Mouse (Mus musculus): Measurements from ENCODE around the gene Vangl2. TPM values are rescaled to one million over a fixed set of nuclear protein-coding genes. Genes with fewer than 3 reads are reported as not detected.

Gene Vangl2
- polyA plus RNA-seq, 1 experiment from 2014 or later = 10.1 TPM

DNA sequence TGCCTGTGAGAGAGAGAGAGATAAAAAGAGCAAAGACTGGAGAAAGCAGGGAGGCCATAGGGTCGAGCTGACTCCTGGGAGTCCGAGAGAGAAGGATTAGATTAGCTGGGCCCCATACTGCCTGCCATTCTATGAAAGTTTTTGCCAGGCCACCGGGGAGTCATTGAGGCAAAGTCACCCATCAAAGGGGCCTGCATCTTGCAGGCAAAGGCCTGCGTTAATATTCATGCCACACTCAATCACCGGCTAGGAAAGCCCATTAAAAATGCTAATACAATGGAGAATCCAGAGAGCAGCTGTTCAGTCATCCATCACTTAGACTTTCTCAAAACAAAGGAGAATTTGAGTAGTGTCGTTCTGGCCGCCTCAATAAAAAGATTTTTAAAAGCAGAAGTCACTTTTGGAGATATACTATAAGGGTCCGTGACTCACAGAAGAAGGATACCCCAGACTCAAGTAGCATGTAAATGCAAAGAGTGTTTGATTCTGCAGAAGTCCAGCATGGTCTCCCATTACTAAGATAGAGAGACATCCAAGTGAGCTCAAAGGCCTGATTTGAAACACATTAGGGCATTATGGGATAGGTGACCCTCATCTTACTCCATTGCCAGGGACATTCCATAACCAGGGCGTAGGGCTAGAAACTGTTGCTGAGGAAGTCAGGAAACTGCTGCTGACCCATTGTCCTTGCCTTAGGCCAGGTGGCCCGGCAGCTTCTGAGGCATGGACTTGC, 57.2 kb downstream of the Vangl2 start:
- Histone ChIP-seq H3K27me3 (replicated peaks) (no peaks in the 10 kb centered on the region), H3K36me3 (no peaks in the 10 kb centered on the region), H3K4me2 (replicated peaks) (no peak overlapping the region), H3K9ac (no peak overlapping the region), H3K9me3 (no peaks in the 10 kb centered on the region), H3K4me3 (replicated peaks) (no peak overlapping the region), H3K4me1 (replicated peaks) (no peaks in the 10 kb centered on the region), H3K27ac (no peak overlapping the region)
- 67% methylated on average over 10 of the region's 10 CpGs for WGBS
- ATAC-seq = no peak

DNA sequence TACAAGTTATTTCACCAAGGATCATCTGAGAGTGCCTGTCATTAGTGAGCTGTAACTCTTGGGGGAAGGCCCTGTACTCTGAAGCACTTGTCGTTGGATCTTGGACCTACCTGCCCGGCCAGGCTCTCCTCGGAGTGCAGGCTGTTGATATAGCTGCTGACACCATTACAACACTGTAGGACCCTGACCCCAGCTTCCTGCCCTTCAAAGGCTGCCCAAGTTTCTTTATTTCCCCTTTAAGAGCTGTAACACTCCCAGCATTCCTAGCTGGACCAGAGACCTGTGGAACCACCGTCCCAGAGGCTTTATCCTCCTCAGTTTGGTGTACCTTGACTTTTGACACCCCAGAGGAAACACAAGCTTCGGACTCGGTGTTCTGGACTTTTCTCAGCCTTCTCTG, 59.0 kb downstream of the Vangl2 start:
- H3K4me2 ChIP-seq (replicated peaks) = no peak overlapping the region
- H3K4me1 ChIP-seq (replicated peaks) = no peaks in the 10 kb centered on the region
- ATAC-seq = no peak
- WGBS = 88% methylated on average over 6 of the region's 6 CpGs
- H3K27me3 ChIP-seq (replicated peaks) = no peaks in the 10 kb centered on the region
- H3K36me3 ChIP-seq = no peaks in the 10 kb centered on the region
- no peak overlapping the region for H3K27ac ChIP-seq
- H3K9ac ChIP-seq = no peak overlapping the region
- no peak overlapping the region for H3K4me3 ChIP-seq (replicated peaks)
- no peaks in the 10 kb centered on the region for H3K9me3 ChIP-seq

DNA sequence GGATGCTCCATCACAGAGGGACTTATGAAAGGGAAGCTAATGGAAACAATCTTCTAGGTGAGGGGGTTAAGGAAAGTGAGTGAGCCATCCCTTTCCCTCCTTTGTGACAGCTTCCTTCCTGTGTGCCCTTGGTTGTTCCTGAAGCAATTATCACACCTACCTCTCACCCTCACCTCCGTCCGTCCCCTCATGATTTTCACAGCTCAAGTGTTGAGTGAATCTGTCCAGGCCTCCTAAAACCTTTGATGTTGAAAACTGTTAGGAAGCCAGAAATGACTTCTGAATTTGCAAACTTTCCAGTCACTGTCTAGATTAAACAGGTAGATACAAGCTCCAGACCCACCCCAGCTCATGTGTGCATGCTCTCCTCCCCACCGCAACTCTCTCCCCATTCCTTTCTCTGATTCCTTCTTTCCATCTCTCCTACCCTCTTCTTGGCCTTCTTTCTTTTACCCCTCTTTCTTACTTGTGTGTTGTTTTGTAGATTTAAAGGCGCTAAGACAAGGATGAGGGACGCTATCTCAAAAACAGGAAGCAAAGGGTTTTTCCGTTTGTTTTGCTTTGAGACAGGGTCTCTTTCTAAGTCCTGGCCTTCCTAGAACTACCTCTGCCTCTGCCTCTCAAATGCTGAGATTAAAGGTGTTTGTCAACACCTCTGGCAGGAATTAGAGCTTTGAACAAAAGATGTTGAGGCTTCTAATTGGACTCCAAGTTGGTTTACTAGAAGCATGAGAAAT, 62.0 kb downstream of the Vangl2 start:
- whole genome bisulfite sequencing = 78% methylated on average over 6 of the region's 6 CpGs
- no peaks in the 10 kb centered on the region for H3K27me3 ChIP-seq (replicated peaks)
- no peak overlapping the region for H3K27ac ChIP-seq
- H3K4me1 ChIP-seq (replicated peaks) = no peaks in the 10 kb centered on the region
- H3K9ac ChIP-seq = no peak overlapping the region
- no peak overlapping the region for H3K4me2 ChIP-seq (replicated peaks)
- H3K4me3 ChIP-seq (replicated peaks) = no peak overlapping the region
- H3K9me3 ChIP-seq = no peaks in the 10 kb centered on the region
- no peaks in the 10 kb centered on the region for H3K36me3 ChIP-seq
- no peak for ATAC-seq

DNA sequence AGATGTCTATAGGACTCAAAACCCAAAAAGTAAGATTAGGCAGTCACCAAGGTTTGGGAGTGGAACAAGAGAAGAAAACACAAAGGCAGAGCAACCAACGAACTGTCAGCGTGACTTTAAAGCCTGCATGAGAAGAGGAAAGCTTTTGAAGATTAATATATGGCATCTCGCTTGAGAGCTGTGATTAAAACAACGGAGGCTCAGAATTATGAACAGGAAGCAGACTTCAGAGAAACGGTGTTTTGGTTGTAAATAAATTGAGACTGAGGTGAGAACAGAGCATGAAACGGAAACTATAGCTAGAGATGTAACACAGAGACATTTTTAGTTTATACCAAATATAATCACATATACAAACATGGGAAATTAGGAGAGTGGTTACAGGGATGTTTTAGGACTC, 64.6 kb downstream of the Vangl2 start:
- no peaks in the 10 kb centered on the region for H3K9me3 ChIP-seq
- no peak overlapping the region for H3K27ac ChIP-seq
- no peak overlapping the region for H3K4me2 ChIP-seq (replicated peaks)
- no peaks in the 10 kb centered on the region for H3K27me3 ChIP-seq (replicated peaks)
- H3K4me1 ChIP-seq (replicated peaks) = no peaks in the 10 kb centered on the region
- no peaks in the 10 kb centered on the region for H3K36me3 ChIP-seq
- no peak overlapping the region for H3K4me3 ChIP-seq (replicated peaks)
- ATAC-seq = no peak
- 56% methylated on average over 6 of the region's 6 CpGs for WGBS
- H3K9ac ChIP-seq = no peak overlapping the region

GRCm38 (mm10) chr1:171961704-171962103, 66.5 kb downstream of the Vangl2 start:
- no peak overlapping the region for H3K27ac ChIP-seq
- H3K36me3 ChIP-seq = no peaks in the 10 kb centered on the region
- no peaks in the 10 kb centered on the region for H3K4me1 ChIP-seq (replicated peaks)
- ATAC-seq = no peak
- WGBS = 79% methylated on average over 6 of the region's 6 CpGs
- no peak overlapping the region for H3K4me3 ChIP-seq (replicated peaks)
- H3K27me3 ChIP-seq (replicated peaks) = no peaks in the 10 kb centered on the region
- H3K9ac ChIP-seq = no peak overlapping the region
- H3K4me2 ChIP-seq (replicated peaks) = no peak overlapping the region
- H3K9me3 ChIP-seq = no peaks in the 10 kb centered on the region

GRCm38 (mm10) chr1:171960726-171961125, 67.5 kb downstream of the Vangl2 start:
- H3K27ac ChIP-seq = no peak overlapping the region

GRCm38 (mm10) chr1:171957411-171957810, 70.8 kb downstream of the Vangl2 start:
- 47% methylated on average over 2 of the region's 2 CpGs for WGBS
- ATAC-seq = no peak
- Histone ChIP-seq H3K36me3 (no peaks in the 10 kb centered on the region), H3K27ac (no peak overlapping the region), H3K4me3 (replicated peaks) (no peak overlapping the region), H3K4me2 (replicated peaks) (no peak overlapping the region), H3K4me1 (replicated peaks) (no peaks in the 10 kb centered on the region), H3K9me3 (no peaks in the 10 kb centered on the region), H3K9ac (no peak overlapping the region), H3K27me3 (replicated peaks) (no peaks in the 10 kb centered on the region)

More at GRCm38 (mm10) chr1:171960726-171961125, 67.5 kb downstream of the Vangl2 start:
- ATAC-seq = no peak
- H3K9ac ChIP-seq = no peak overlapping the region
- 92% methylated on average over 5 of the region's 5 CpGs for WGBS
- H3K4me1 ChIP-seq (replicated peaks) = no peaks in the 10 kb centered on the region
- H3K4me3 ChIP-seq (replicated peaks) = no peak overlapping the region
- no peaks in the 10 kb centered on the region for H3K36me3 ChIP-seq
- no peak overlapping the region for H3K4me2 ChIP-seq (replicated peaks)
- no peaks in the 10 kb centered on the region for H3K9me3 ChIP-seq
- no peaks in the 10 kb centered on the region for H3K27me3 ChIP-seq (replicated peaks)

DNA sequence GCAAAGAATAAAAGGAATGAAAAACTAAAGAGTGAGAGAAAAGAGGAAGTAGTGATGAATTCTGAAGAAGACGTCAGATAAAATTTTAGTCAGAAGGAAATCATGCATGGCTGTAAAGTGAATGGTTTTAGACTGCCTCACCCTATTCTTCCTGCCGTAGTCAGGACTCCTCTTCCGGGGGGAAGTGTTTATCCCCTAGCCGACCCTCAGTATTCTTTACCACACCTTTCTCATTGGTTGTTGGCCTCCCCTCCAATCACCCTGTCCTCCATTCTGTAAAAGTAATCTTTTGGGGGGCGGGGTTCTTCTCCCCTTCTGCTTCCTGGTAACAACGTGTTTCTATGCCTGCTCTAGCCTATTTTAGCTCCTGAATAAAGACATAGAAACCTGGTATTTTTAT, 73.2 kb downstream of the Vangl2 start:
- 72% methylated on average over 6 of the region's 6 CpGs for WGBS
- Histone ChIP-seq H3K4me3 (replicated peaks) (no peak overlapping the region), H3K27ac (no peak overlapping the region), H3K36me3 (no peaks in the 10 kb centered on the region), H3K4me2 (replicated peaks) (no peak overlapping the region), H3K9me3 (no peaks in the 10 kb centered on the region), H3K9ac (no peak overlapping the region), H3K4me1 (replicated peaks) (no peaks in the 10 kb centered on the region), H3K27me3 (replicated peaks) (no peaks in the 10 kb centered on the region)
- no peak for ATAC-seq

Other genes with a start within 250 kb of the Vangl2 start
- gene Cd84, start 188.7 kb downstream of the Vangl2 start, polyA plus RNA-seq (2015; fragmentation: Nextera tagmentation; extraction: Ambion mirVana) = 1.3 and 2.0 TPM in 2 replicates
- not detected in 2 replicates for gene Gm10521, start 132.8 kb downstream of the Vangl2 start, polyA plus RNA-seq (2015; fragmentation: Nextera tagmentation; extraction: Ambion mirVana)
- gene Slamf6, start 110.9 kb downstream of the Vangl2 start, polyA plus RNA-seq (2015; fragmentation: Nextera tagmentation; extraction: Ambion mirVana) = 0.88 TPM in 2 replicates
- gene Nhlh1, start 29.1 kb upstream of the Vangl2 start, polyA plus RNA-seq (2015; fragmentation: Nextera tagmentation; extraction: Ambion mirVana) = 0.06 and 0.09 TPM in 2 replicates
- 201 and 203 TPM in 2 replicates for gene Copa, start 54.1 kb upstream of the Vangl2 start, polyA plus RNA-seq (2015; fragmentation: Nextera tagmentation; extraction: Ambion mirVana)
- 135 and 136 TPM in 2 replicates for gene Ncstn, start 54.4 kb upstream of the Vangl2 start, polyA plus RNA-seq (2015; fragmentation: Nextera tagmentation; extraction: Ambion mirVana)
- gene Pex19, start 98.3 kb upstream of the Vangl2 start, polyA plus RNA-seq (2015; fragmentation: Nextera tagmentation; extraction: Ambion mirVana) = 143 and 144 TPM in 2 replicates
- gene Dcaf8, start 119.6 kb upstream of the Vangl2 start, polyA plus RNA-seq (2015; fragmentation: Nextera tagmentation; extraction: Ambion mirVana) = 98.2 and 101 TPM in 2 replicates
- gene Pea15a, start 178.4 kb upstream of the Vangl2 start, polyA plus RNA-seq (2015; fragmentation: Nextera tagmentation; extraction: Ambion mirVana) = 86.4 and 89.0 TPM in 2 replicates
- 18.4 and 20.2 TPM in 2 replicates for gene Casq1, start 191.4 kb upstream of the Vangl2 start, polyA plus RNA-seq (2015; fragmentation: Nextera tagmentation; extraction: Ambion mirVana)
- gene Atp1a4, start 230.0 kb upstream of the Vangl2 start, polyA plus RNA-seq (2015; fragmentation: Nextera tagmentation; extraction: Ambion mirVana) = not detected in 2 replicates
- gene Igsf8, start 233.2 kb upstream of the Vangl2 start, polyA plus RNA-seq (2015; fragmentation: Nextera tagmentation; extraction: Ambion mirVana) = 46.1 and 53.3 TPM in 2 replicates